Mouse (Mus musculus) brain, embryonic 18.5 days (tissue): ENCODE data around the gene Lingo2.
"Not testable (repeated sequence)": the region's sequence is repeated elsewhere in the genome, so short reads cannot be mapped to it uniquely, and the experiment has no call there.

Experiments
- DNase-seq: peaks from one replicate; pipeline ENCODE4 v3.0.0-alpha.2; 2012; ENCODE audit warnings: low read depth, low spot score

The Lingo2 gene

GRCm38 (mm10) chr4:35688498-35689240 lies 1262.9 kb downstream of the Lingo2 start:
- DNase-seq: not testable (repeated sequence)
